Mouse (Mus musculus): Measurements from ENCODE around the gene Ap1m2.

Ap1m2 gene

GRCm38 (mm10) chr9:21312134-21312533 lies at the start of gene Ap1m2:
Gene Ap1m2 (minus strand): TSS chr9:21312337.
- no peak for DNase-seq (ENCODE audit: extremely low spot score, low read depth, low spot score)

- DNase-seq (ENCODE audit: extremely low spot score, low read depth, low spot score): peak; percentile 88
Observed at GRCm38 (mm10) chr9:21356981-21357718, 45.0 kb upstream of the Ap1m2 start.

GRCm38 (mm10) chr9:21354796-21355195 lies 42.7 kb upstream of the Ap1m2 start:
- DNase-seq (ENCODE audit: extremely low spot score, low read depth, low spot score): no peak

GRCm38 (mm10) chr9:21353373-21353686 lies 41.2 kb upstream of the Ap1m2 start:
- no peak for DNase-seq (ENCODE audit: extremely low spot score, low read depth, low spot score)

GRCm38 (mm10) chr9:21352463-21353372 lies 40.6 kb upstream of the Ap1m2 start:
- DNase-seq (ENCODE audit: extremely low spot score, low read depth, low spot score): no peak

- DNase-seq (ENCODE audit: extremely low spot score, low read depth, low spot score): no peak
Observed at GRCm38 (mm10) chr9:21351702-21352377, 39.7 kb upstream of the Ap1m2 start.

GRCm38 (mm10) chr9:21351178-21351577 lies 39.0 kb upstream of the Ap1m2 start:
- no peak for DNase-seq (ENCODE audit: extremely low spot score, low read depth, low spot score)

- no peak for DNase-seq (ENCODE audit: extremely low spot score, low read depth, low spot score)
Observed at GRCm38 (mm10) chr9:21348152-21348551, 36.0 kb upstream of the Ap1m2 start.

- DNase-seq (ENCODE audit: extremely low spot score, low read depth, low spot score): no peak
Observed at GRCm38 (mm10) chr9:21346627-21347365, 34.7 kb upstream of the Ap1m2 start.

- DNase-seq (ENCODE audit: extremely low spot score, low read depth, low spot score): no peak
Observed at GRCm38 (mm10) chr9:21340411-21340810, 28.3 kb upstream of the Ap1m2 start.

GRCm38 (mm10) chr9:21337652-21338051 lies 25.5 kb upstream of the Ap1m2 start:
- DNase-seq (ENCODE audit: extremely low spot score, low read depth, low spot score): no peak

- DNase-seq (ENCODE audit: extremely low spot score, low read depth, low spot score): no peak
Observed at GRCm38 (mm10) chr9:21336491-21336890, 24.4 kb upstream of the Ap1m2 start.

- no peak for DNase-seq (ENCODE audit: extremely low spot score, low read depth, low spot score)
Observed at GRCm38 (mm10) chr9:21335391-21335790, 23.3 kb upstream of the Ap1m2 start.

GRCm38 (mm10) chr9:21334747-21335146 lies 22.6 kb upstream of the Ap1m2 start:
- no peak for DNase-seq (ENCODE audit: extremely low spot score, low read depth, low spot score)

- DNase-seq (ENCODE audit: extremely low spot score, low read depth, low spot score): no peak
Observed at GRCm38 (mm10) chr9:21333523-21333922, 21.4 kb upstream of the Ap1m2 start.

GRCm38 (mm10) chr9:21332161-21333061 lies 20.3 kb upstream of the Ap1m2 start:
- DNase-seq (ENCODE audit: extremely low spot score, low read depth, low spot score): no peak

GRCm38 (mm10) chr9:21331365-21332140 lies 19.4 kb upstream of the Ap1m2 start:
- DNase-seq (ENCODE audit: extremely low spot score, low read depth, low spot score): no peak

- no peak for DNase-seq (ENCODE audit: extremely low spot score, low read depth, low spot score)
Observed at GRCm38 (mm10) chr9:21329699-21330289, 17.7 kb upstream of the Ap1m2 start.

GRCm38 (mm10) chr9:21329041-21329440 lies 16.9 kb upstream of the Ap1m2 start:
- no peak for DNase-seq (ENCODE audit: extremely low spot score, low read depth, low spot score)
